Mouse (Mus musculus) Patski (cell line): Measurements from ENCODE around the gene Slc1a7. TPM values are rescaled to one million over a fixed set of nuclear protein-coding genes. Genes with fewer than 3 reads are reported as not detected.

Experiments
- ATAC-seq: fragments of 100-300 bp; one replicate; pipeline ENCODE4 v1.8.0; 2021
- CTCF ChIA-PET: fragments of 350-600 bp; sonication (Branson Sonifier 250); formaldehyde crosslinking; loops from one replicate; lab custom pipeline; 2022; ENCODE audit warnings: inconsistent platforms; lab: Charles Lee
- POLR2A ChIA-PET: fragments of 350-600 bp; sonication (Branson Sonifier 250); formaldehyde crosslinking; loops from one replicate; lab custom pipeline; 2022; ENCODE audit warnings: antibody characterized with exemption, inconsistent platforms; lab: Charles Lee
- DNase-seq: peaks from one replicate; pipeline ENCODE4 v3.0.0-alpha.2; 2011; ENCODE audit warnings: low read depth, low spot score
- H3K27me3 ChIP-seq: fragments of 371-371 bp; one replicate; pipeline ENCODE4 v1.5.1; 2021
- CTCF ChIP-seq: fragments of 100-300 bp; IDR thresholded peaks from one replicate; pipeline ENCODE4 v1.5.1; 2021
- in situ Hi-C: fragments of 300-500 bp; cut with MboI; formaldehyde crosslinking; loops from 3 replicates; pipeline ENCODE4 v1.11.1; 2018; ENCODE audit warnings: low pct_unique_long_range_greater_than_20kb, mixed read lengths
- polyA plus RNA-seq: library from polyadenylated mRNA; unstranded; gene quantifications from one replicate; pipeline ENCODE4 v1.2.3, GENCODE M21; 2021

Slc1a7 gene
- polyA plus RNA-seq, 1 experiment from 2014 or later = 0.04 TPM

- POLR2A ChIA-PET = interaction anchor here (0.7 kb wide), 1 partner anchor 129 kb away, joined by 5 read pairs; no protein-coding TSS in a partner anchor
- DNase-seq (no peak), ATAC-seq (no peak)
- no peaks in the 10 kb centered on the region for H3K27me3 ChIP-seq
- in situ Hi-C loops = no loop called here
- TF ChIP-seq CTCF = no peak
- CTCF ChIA-PET = no interaction called here
Measured at GRCm38 (mm10) chr4:108024641-108025040, 56.5 kb downstream of the Slc1a7 start.

GRCm38 (mm10) chr4:108025269-108025668 lies 57.1 kb downstream of the Slc1a7 start:
- in situ Hi-C loops = no loop called here
- TF ChIP-seq CTCF = no peak
- POLR2A ChIA-PET = no interaction called here
- no peak for DNase-seq
- H3K27me3 ChIP-seq = no peaks in the 10 kb centered on the region
- ATAC-seq = no peak
- CTCF ChIA-PET = no interaction called here

- ChIA-PET CTCF (no interaction called here), POLR2A (no interaction called here)
- ATAC-seq = no peak
- DNase-seq = no peak
- in situ Hi-C loops = no loop called here
- H3K27me3 ChIP-seq = no peaks in the 10 kb centered on the region
- TF ChIP-seq CTCF = no peak
Measured at GRCm38 (mm10) chr4:108026193-108026592, 58.1 kb downstream of the Slc1a7 start.

- no peaks in the 10 kb centered on the region for H3K27me3 ChIP-seq
- no peak for ATAC-seq
- ChIA-PET POLR2A (no interaction called here), CTCF (no interaction called here)
- TF ChIP-seq CTCF = no peak
- in situ Hi-C loops = no loop called here
- DNase-seq = no peak
Measured at GRCm38 (mm10) chr4:108030888-108031501, 62.9 kb downstream of the Slc1a7 start.

- DNase-seq (no peak), ATAC-seq (no peak)
- ChIA-PET POLR2A (no interaction called here), CTCF (no interaction called here)
- no peaks in the 10 kb centered on the region for H3K27me3 ChIP-seq
- in situ Hi-C loops = no loop called here
- TF ChIP-seq CTCF = no peak
Measured at GRCm38 (mm10) chr4:108031502-108032351, 63.6 kb downstream of the Slc1a7 start.

- in situ Hi-C loops = no loop called here
- no peaks in the 10 kb centered on the region for H3K27me3 ChIP-seq
- POLR2A ChIA-PET = interaction anchor here (1.3 kb wide), 1 partner anchor 110 kb away, joined by 3 read pairs; no protein-coding TSS in a partner anchor
- CTCF ChIA-PET = no interaction called here
- ATAC-seq (no peak), DNase-seq (no peak)
- no peak for TF ChIP-seq CTCF
Measured at GRCm38 (mm10) chr4:108032352-108032849, 64.3 kb downstream of the Slc1a7 start.

GRCm38 (mm10) chr4:108033041-108033764 lies 65.1 kb downstream of the Slc1a7 start:
- in situ Hi-C loops = no loop called here
- CTCF ChIA-PET = no interaction called here
- POLR2A ChIA-PET = interaction anchor here (0.6 to 1.3 kb wide), 2 partner anchors 111 to 1072 kb away, joined by 3 to 4 read pairs; no protein-coding TSS in a partner anchor
- no peak for ATAC-seq
- DNase-seq = no peak
- no peak for TF ChIP-seq CTCF
- no peaks in the 10 kb centered on the region for H3K27me3 ChIP-seq

GRCm38 (mm10) chr4:108037027-108037426 lies 68.9 kb downstream of the Slc1a7 start:
- in situ Hi-C loops = no loop called here
- H3K27me3 ChIP-seq = no peaks in the 10 kb centered on the region
- ATAC-seq = no peak
- ChIA-PET POLR2A (no interaction called here), CTCF (no interaction called here)
- no peak for TF ChIP-seq CTCF
- no peak for DNase-seq

GRCm38 (mm10) chr4:108045136-108046107 lies 77.3 kb downstream of the Slc1a7 start:
- in situ Hi-C loops = no loop called here
- DNase-seq (no peak), ATAC-seq (no peak)
- H3K27me3 ChIP-seq = no peaks in the 10 kb centered on the region
- ChIA-PET POLR2A (interaction anchor here (1.1 kb wide), 1 partner anchor 16 kb away, joined by 3 read pairs; no protein-coding TSS in a partner anchor), CTCF (no interaction called here)
- no peak for TF ChIP-seq CTCF
